Mouse (Mus musculus) embryonic facial prominence, embryonic 15.5 days (tissue): ENCODE results near the gene Vmn2r102. TPM values are rescaled to one million over a fixed set of nuclear protein-coding genes. Genes with fewer than 3 reads are reported as not detected.

Experiments used
- ATAC-seq: fragments of 200-750 bp; cut with Nextera tagmentation; 2 replicates; pipeline ENCODE4 v1.8.0; 2017; ENCODE audit warnings: low read depth, moderate TSS enrichment; ENCODE audit not compliant: insufficient number of reproducible peaks, low FRiP score, low TSS enrichment
- H3K27ac ChIP-seq: fragments of 300-500 bp; sonication (generic); replicated peaks from 2 replicates; pipeline ENCODE4 v1.5.1; 2015; ENCODE audit warnings: mild to moderate bottlenecking, inconsistent platforms
- H3K27me3 ChIP-seq: fragments of 300-500 bp; sonication (generic); 2 replicates; pipeline ENCODE4 v1.6.1; 2015; ENCODE audit warnings: inconsistent platforms
- H3K36me3 ChIP-seq: fragments of 300-500 bp; sonication (generic); 2 replicates; pipeline ENCODE4 v1.6.1; 2015; ENCODE audit warnings: mild to moderate bottlenecking, inconsistent platforms
- H3K4me1 ChIP-seq: fragments of 300-500 bp; sonication (generic); 2 replicates; pipeline ENCODE4 v1.6.1; 2015; ENCODE audit warnings: inconsistent platforms
- H3K4me2 ChIP-seq: fragments of 300-500 bp; sonication (generic); replicated peaks from 2 replicates; pipeline ENCODE4 v1.6.1; 2015; ENCODE audit warnings: mild to moderate bottlenecking, inconsistent platforms
- H3K4me3 ChIP-seq: fragments of 300-500 bp; sonication (generic); replicated peaks from 2 replicates; pipeline ENCODE4 v1.5.1; 2015; ENCODE audit warnings: mild to moderate bottlenecking, inconsistent platforms
- H3K9ac ChIP-seq: fragments of 300-500 bp; sonication (generic); 2 replicates; pipeline ENCODE4 v1.6.1; 2015; ENCODE audit warnings: inconsistent platforms
- H3K9me3 ChIP-seq: fragments of 300-500 bp; sonication (generic); replicated peaks from 2 replicates; pipeline ENCODE4 v1.6.1; 2016; ENCODE audit warnings: inconsistent platforms
- WGBS: fragments of 180-500 bp; shearing (Covaris S2); methylation state at CpG from one replicate; pipeline ENCODE4 v1.1.7; 2015; 5-methylcytosine and 5-hydroxymethylcytosine counted together
- polyA plus RNA-seq: library from polyadenylated mRNA; unstranded; fragments of >200 nt; fragmentation: Nextera tagmentation; extraction: Ambion mirVana; gene quantifications from 2 replicates; pipeline ENCODE4 v1.2.1, GENCODE M21; 2015

Gene Vmn2r102
- polyA plus RNA-seq: not detected in 2 replicates

DNA sequence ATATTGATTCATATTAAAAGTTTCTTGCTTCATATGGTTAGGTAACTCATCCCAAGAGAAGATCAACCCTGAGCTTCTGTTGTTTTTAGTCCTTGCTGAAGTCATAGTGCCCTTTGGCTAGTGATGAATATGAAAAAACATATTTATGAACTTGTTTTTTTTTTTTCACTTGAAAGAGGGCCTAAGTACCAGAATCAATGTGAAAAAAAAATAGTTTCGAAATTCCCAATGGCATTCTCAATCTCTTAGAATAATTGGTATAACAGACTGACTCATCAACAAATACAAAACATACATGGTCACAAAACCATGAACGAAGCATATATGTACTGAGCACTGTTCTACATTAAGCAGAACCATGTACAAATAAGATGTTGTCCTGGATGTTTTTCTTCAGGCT, at the start of gene Vmn2r102:
TSS of gene Vmn2r102 (plus strand) at position 301 of the 400 bp plus-strand sequence.
- Histone ChIP-seq H3K4me3 (no peak within 1 kb of the TSS), H3K27me3 (no peaks in the 10 kb centered on the region), H3K9ac (no peak within 1 kb of the TSS), H3K9me3 (no peaks in the 10 kb centered on the region), H3K4me2 (no peak within 1 kb of the TSS), H3K27ac (no peak within 1 kb of the TSS), H3K4me1 (no peaks in the 10 kb centered on the region), H3K36me3 (no peaks in the 10 kb centered on the region)
- no peak for ATAC-seq
- WGBS: 59% methylated on average over 2 of the region's 2 CpGs

GRCm38 (mm10) chr17:19629328-19629727, 30.8 kb upstream of the Vmn2r102 start:
- Histone ChIP-seq H3K4me2 (no peak overlapping the region), H3K27ac (no peak overlapping the region), H3K27me3 (no peaks in the 10 kb centered on the region), H3K4me1 (no peaks in the 10 kb centered on the region), H3K4me3 (no peak overlapping the region), H3K36me3 (no peaks in the 10 kb centered on the region), H3K9ac (no peak overlapping the region), H3K9me3 (peaks cover 14% of the 10 kb centered on the region; the same call in 1 of the 2 replicates)
- 80% methylated on average over 1 of the region's 1 CpGs for WGBS
- no peak for ATAC-seq

DNA sequence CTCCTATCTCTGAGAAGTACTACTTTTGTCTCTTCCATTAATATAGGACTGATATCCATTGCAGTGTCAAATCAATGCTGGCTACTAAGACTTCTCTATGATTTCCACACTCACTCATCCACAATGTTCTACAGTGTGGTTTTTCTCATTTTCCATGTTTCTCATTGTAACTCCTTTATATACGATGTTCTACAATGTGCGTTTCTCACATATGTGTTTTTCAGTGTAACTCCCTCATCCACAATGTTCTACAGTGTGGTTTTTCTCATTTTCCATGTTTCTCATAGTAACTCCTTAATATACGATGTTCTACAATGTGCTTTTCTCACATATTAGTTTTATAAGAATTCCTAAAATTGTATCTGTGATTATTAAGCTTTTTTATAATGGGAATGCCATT, 1.7 kb upstream of the Vmn2r102 start:
- Histone ChIP-seq H3K4me2 (no peak overlapping the region), H3K27me3 (no peaks in the 10 kb centered on the region), H3K9me3 (no peaks in the 10 kb centered on the region), H3K9ac (no peak overlapping the region), H3K27ac (no peak overlapping the region), H3K4me1 (no peaks in the 10 kb centered on the region), H3K36me3 (no peaks in the 10 kb centered on the region), H3K4me3 (no peak overlapping the region)
- ATAC-seq: no peak
- 53% methylated on average over 3 of the region's 3 CpGs for WGBS

DNA sequence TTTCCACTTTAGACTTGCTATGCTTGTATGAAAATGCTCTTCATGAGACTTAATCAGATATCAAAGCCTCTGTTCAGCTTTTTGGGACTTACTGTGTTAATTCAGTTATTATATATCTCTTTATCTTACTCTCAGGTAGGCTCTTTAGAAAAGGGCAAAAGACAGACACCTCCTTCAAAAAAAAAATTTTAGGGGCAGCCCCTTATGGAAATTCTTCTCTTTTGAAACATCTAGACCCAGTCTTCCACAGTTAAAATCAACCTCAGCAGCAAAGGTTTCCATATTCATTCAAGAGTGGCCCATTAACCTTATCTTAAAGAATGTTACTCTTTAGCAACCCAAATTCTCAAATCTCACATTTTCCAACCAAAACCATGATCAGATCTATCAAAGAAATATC, 31.9 kb downstream of the Vmn2r102 start:
- Histone ChIP-seq H3K9me3 (peaks cover 14% of the 10 kb centered on the region; the same call in 1 of the 2 replicates), H3K4me3 (no peak overlapping the region), H3K4me1 (no peaks in the 10 kb centered on the region), H3K36me3 (no peaks in the 10 kb centered on the region), H3K27me3 (no peaks in the 10 kb centered on the region), H3K27ac (no peak overlapping the region), H3K9ac (no peak overlapping the region), H3K4me2 (no peak overlapping the region)
- no peak for ATAC-seq

Other genes with a start within 250 kb of the Vmn2r102 start
- gene Vmn2r100, start 155.6 kb upstream of the Vmn2r102 start, polyA plus RNA-seq: not detected in 2 replicates
- not detected in 2 replicates for gene Vmn2r101, start 83.1 kb upstream of the Vmn2r102 start, polyA plus RNA-seq
- gene Vmn2r103, start 113.0 kb downstream of the Vmn2r102 start, polyA plus RNA-seq: not detected in 2 replicates